In the genomic region with DNA sequence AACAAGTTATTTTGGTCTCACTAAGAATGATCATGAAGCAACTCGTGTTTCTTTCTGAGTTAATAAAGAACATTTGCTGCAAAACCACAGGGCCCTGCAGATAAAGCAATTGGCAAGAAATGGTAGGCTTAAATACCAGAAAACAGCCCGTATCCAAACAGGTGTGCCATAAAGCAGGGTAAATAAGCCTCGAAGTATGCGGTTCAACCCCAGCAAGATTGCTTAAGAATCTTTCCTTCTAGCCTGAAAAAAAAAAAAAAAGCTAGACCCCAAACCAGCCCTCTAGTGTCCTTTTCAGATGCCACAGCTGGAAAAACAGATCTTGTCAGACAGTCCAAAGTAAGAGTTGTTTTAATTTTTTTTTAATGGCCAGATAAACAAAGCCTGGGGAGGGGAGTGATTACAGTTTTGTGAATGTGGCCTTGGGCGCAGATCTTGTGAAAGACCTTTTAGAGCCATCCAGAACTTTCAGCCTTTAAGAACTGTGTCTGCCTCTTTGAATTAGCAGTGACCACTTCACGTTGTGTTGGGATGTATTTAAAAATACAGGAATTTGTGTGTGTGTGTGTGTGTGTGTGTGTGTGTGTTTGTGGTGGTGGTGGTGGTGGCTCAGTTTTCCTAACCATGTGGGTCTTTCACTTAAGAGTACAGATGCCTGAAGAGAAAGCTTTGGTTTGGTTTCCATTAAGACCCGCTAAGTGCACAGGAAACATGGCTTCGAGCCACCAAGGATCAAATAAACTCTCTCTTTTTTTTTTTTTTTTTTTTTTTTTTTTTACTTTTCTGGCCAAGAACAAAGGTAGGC, we compare ENCODE assay signal across 16 mouse cellular contexts.
DNase-seq lines count a peak whose midpoint lies in the region; ATAC-seq and TF ChIP-seq lines count a peak whose summit lies in the region.
"Had no signal": no experiment of that assay in that cellular context is flagged by ENCODE, and none has a peak within 500 bp of the region (broad histone marks: within the 10 kb centered on the region; RNA-seq: fewer than 3 reads in every experiment).

No protein-coding gene starts in this region.

- no peaks in the 10 kb centered on the region for H3K36me3 ChIP-seq in C2C12 (ENCODE audit: control insufficient read depth, insufficient read depth)
- H3K36me3 ChIP-seq: neural tube, embryonic 13.5 days had no signal

- no peaks in the 10 kb centered on the region for H3K27me3 ChIP-seq in C2C12 (ENCODE audit: control insufficient read depth, insufficient read depth, insufficient read length)
- H3K27me3 ChIP-seq: CH12.LX; megakaryocyte, embryonic 14.5 days; neural tube, embryonic 13.5 days had no signal

- H3K79me2 ChIP-seq in C2C12 (ENCODE audit: control insufficient read depth, insufficient read depth), result no peaks in the 10 kb centered on the region

- no peaks in the 10 kb centered on the region for H3K79me3 ChIP-seq in C2C12 (ENCODE audit: low read depth)

- no peak overlapping the region for H3K4me3 ChIP-seq in C2C12 (ENCODE audit: insufficient read depth, poor library complexity, severe bottlenecking)
- H3K4me3 ChIP-seq: gastrocnemius, adult 2 months; megakaryocyte, embryonic 14.5 days; neural tube, embryonic 13.5 days had no signal

- no peak overlapping the region for H3ac ChIP-seq in C2C12 (ENCODE audit: control insufficient read depth, insufficient read length, low read depth)

- ATAC-seq in megakaryocyte progenitor cell, adult 5-6 weeks (replicated peaks; ENCODE audit: poor library complexity), result no peak
- ATAC-seq: activated CD4-positive, CD25-positive, alpha-beta regulatory T cell, adult 4 months; forebrain, embryonic 14.5 days had no signal

- DNase-seq in kidney, adult 9 months, result peak; percentile 61
- DNase-seq in kidney, adult 8-10 months, result no peak
- DNase-seq in brain, embryonic 14.5 days (ENCODE audit: low read depth), result peak; percentile 7
- peak; percentile 45 to 58 for DNase-seq in kidney, postnatal 25 days
- no peak for DNase-seq in right cerebral cortex, postnatal 36 days (ENCODE audit: low spot score in 2 of 2)
- DNase-seq: adrenal gland, postnatal 36 days; cerebellum, postnatal 10 days; gastrocnemius, adult 2 months; thymus, adult 18-20 months had no signal

- TF ChIP-seq POLR2A in brain, embryonic 14.5 days (IDR thresholded peaks at IDR 0.05; ENCODE audit: borderline replicate concordance, extremely low read depth, insufficient read depth, insufficient read length, poor library complexity, severe bottlenecking), result no peak

- TF ChIP-seq CTCF in C2C12 (IDR thresholded peaks at IDR 0.05; ENCODE audit: control insufficient read depth, insufficient read depth, insufficient read length), result no peak
- no peak for TF ChIP-seq CTCF in brain, embryonic 14.5 days (IDR thresholded peaks at IDR 0.05; ENCODE audit: borderline replicate concordance, extremely low read depth, insufficient read depth, insufficient read length)

TF ChIP-seq in C2C12, 6 proteins besides CTCF, POLR2A, EP300 and RAD21:
- TF ChIP-seq FOSL1 (IDR thresholded peaks at IDR 0.05; ENCODE audit: insufficient read depth, low read length, poor library complexity, severe bottlenecking), result no peak
- no peak for TF ChIP-seq USF1 (IDR thresholded peaks at IDR 0.05; ENCODE audit: low read depth)
- no peak for TF ChIP-seq MAX (IDR thresholded peaks at IDR 0.05)
- TF ChIP-seq MYOG (IDR thresholded peaks at IDR 0.05; ENCODE audit: control insufficient read depth, extremely low read depth, insufficient read length), result no peak
- peak; percentile 52 for TF ChIP-seq CEBPB (IDR thresholded peaks at IDR 0.05; ENCODE audit: low read depth)
- TF ChIP-seq MYOD1 (IDR thresholded peaks at IDR 0.05; ENCODE audit: control insufficient read depth, insufficient read length, low read depth), result peak; percentile 78

Comparison
In these comparisons a context has a peak if more than half of its experiments do, and no peak if none do; other contexts are left out.
1. DNase-seq: peak in kidney, adult 9 months (single experiment), brain, embryonic 14.5 days (single experiment) and kidney, postnatal 25 days (2 of 2); none in kidney, adult 8-10 months (0 of 2) and right cerebral cortex, postnatal 36 days (0 of 2).